ENCODE assay signal across 8 mouse cellular contexts in genomic region chr5:90930971-90931851, GRCm38 (mm10). TPM values are rescaled to one million over a fixed set of nuclear protein-coding genes. Genes with fewer than 3 reads are reported as not detected.
DNase-seq lines count a peak whose midpoint lies in the region; ATAC-seq lines count a peak whose summit lies in the region.

Mthfd2l (plus strand) TSS chr5:90931117.

- H3K4me1 ChIP-seq in intestine, embryonic 14.5 days (replicated peaks; ENCODE audit: control insufficient read depth, insufficient read depth, low read length) = peaks cover 8% of the 10 kb centered on the region
- peaks cover 14% of the 10 kb centered on the region for H3K4me1 ChIP-seq in midbrain, embryonic 10.5 days

- WGBS in intestine, embryonic 14.5 days = under 1% methylated on average over 78 of the region's 79 CpGs
- WGBS in midbrain, embryonic 10.5 days = under 1% methylated on average over 79 of the region's 79 CpGs

- peak within 1 kb of the TSS; percentile 76 for H3K4me3 ChIP-seq in intestine, embryonic 14.5 days (ENCODE audit: low read depth, low read length)
- peak within 1 kb of the TSS; percentile 76 for H3K4me3 ChIP-seq in midbrain, embryonic 10.5 days

- H3K9ac ChIP-seq in intestine, embryonic 14.5 days (ENCODE audit: low read length) = peak within 1 kb of the TSS; percentile 97

- H3K27ac ChIP-seq in intestine, embryonic 14.5 days (ENCODE audit: low read depth) = peak within 1 kb of the TSS; percentile 99
- peak within 1 kb of the TSS; percentile 100 for H3K27ac ChIP-seq in midbrain, embryonic 10.5 days (replicated peaks)

- H3K4me2 ChIP-seq in intestine, embryonic 14.5 days (ENCODE audit: low read length) = peak within 1 kb of the TSS; percentile 64

- H3K27me3 ChIP-seq in intestine, embryonic 14.5 days (replicated peaks; ENCODE audit: control insufficient read depth, insufficient read depth, low read length) = no peaks in the 10 kb centered on the region
- H3K27me3 ChIP-seq in midbrain, embryonic 10.5 days (ENCODE audit: low read depth, poor library complexity, severe bottlenecking) = no peaks in the 10 kb centered on the region

- intact Hi-C loops in gastrocnemius, postnatal 36 days (cut with DNase I) = no loop called here
- intact Hi-C loops in left cerebral cortex, postnatal 36 days (cut with DNase I) = no loop called here

- H3K9me3 ChIP-seq in intestine, embryonic 14.5 days (ENCODE audit: control insufficient read depth, low read length) = no peaks in the 10 kb centered on the region
- H3K9me3 ChIP-seq in midbrain, embryonic 10.5 days (replicated peaks) = no peaks in the 10 kb centered on the region

- peak; percentile 98 for ATAC-seq in intestine, embryonic 14.5 days (replicated peaks; ENCODE audit: low FRiP score, low TSS enrichment, low read depth)

- DNase-seq in adrenal gland, adult 2 months = peak; percentile 94
- DNase-seq in embryo, embryonic 11.5 days (ENCODE audit: low read depth, low spot score) = peak; percentile 81
- DNase-seq in gastrocnemius, postnatal 36 days = peak; percentile 79 to 83
- DNase-seq in intestine, embryonic 14.5 days (ENCODE audit: low spot score) = peak; percentile 92
- DNase-seq in left cerebral cortex, postnatal 36 days (ENCODE audit: low spot score in 2 of 2) = peak; percentile 74 to 79
- peak; percentile 93 for DNase-seq in midbrain, embryonic 10.5 days (ENCODE audit: low spot score)
- DNase-seq in right cerebral cortex, postnatal 36 days (ENCODE audit: low spot score in 2 of 2) = peak; percentile 58 to 67
- peak; percentile 86 to 88 for DNase-seq in urinary bladder, postnatal 4 days (ENCODE audit: low spot score in 2 of 2)

- H3K36me3 ChIP-seq in intestine, embryonic 14.5 days (ENCODE audit: control insufficient read depth, insufficient read depth, low read length) = peaks cover 24% of the 10 kb centered on the region
- peaks cover 30% of the 10 kb centered on the region for H3K36me3 ChIP-seq in midbrain, embryonic 10.5 days

RNA-seq across cellular contexts. Expression of gene Mthfd2l, which starts in this region (rescaled TPM):
- 10 to 100 TPM; 14.2 to 20.4 TPM for total RNA-seq in adrenal gland, adult 2 months (2021)
- polyA plus RNA-seq in adrenal gland, adult 2 months (2012; rRNA removed) = 29.0 and 64.4 TPM in 2 replicates
- 1 to 10 TPM; 5.4 to 7.8 TPM for total RNA-seq in gastrocnemius, postnatal 36 days (2021)
- 46.8 and 49.7 TPM in 2 replicates for polyA plus RNA-seq in intestine, embryonic 14.5 days (2014; fragmentation: Nextera tagmentation; extraction: Ambion mirVana)
- 10 to 100 TPM; 17.0 to 17.8 TPM for total RNA-seq in left cerebral cortex, postnatal 36 days (2021)
- polyA plus RNA-seq in midbrain, embryonic 10.5 days (2016; fragmentation: Nextera tagmentation; extraction: Ambion mirVana) = 68.4 and 73.0 TPM in 2 replicates

Comparison
In these comparisons a context has a peak if more than half of its experiments do, and no peak if none do; other contexts are left out.
1. Peak in every context shown above with its lines: DNase-seq, ATAC-seq, H3K4me3 ChIP-seq and H3K27ac ChIP-seq.